Mouse (Mus musculus): Measurements from ENCODE around the gene Gga1. TPM values are rescaled to one million over a fixed set of nuclear protein-coding genes. Genes with fewer than 3 reads are reported as not detected.

Gene Gga1
- polyA plus RNA-seq, 1 experiment from 2014 or later = 14.8 TPM

GRCm38 (mm10) chr15:78899409-78899739, 22.4 kb downstream of the Gga1 start, which contains the start of gene Gm49510:
TSS of gene Gm49510 (plus strand) at chr15:78899667.
- H3K27me3 ChIP-seq (ENCODE audit: insufficient read depth, low read length) = no peaks in the 10 kb centered on the region
- 3% methylated on average over 20 of the region's 20 CpGs for WGBS (ENCODE audit: insufficient replicate concordance)
- peak within 1 kb of the TSS; percentile 82 for H3K9ac ChIP-seq (replicated peaks)
- H3K4me2 ChIP-seq (ENCODE audit: low read depth, low read length) = peak within 1 kb of the TSS; percentile 99
- peak within 1 kb of the TSS; percentile 83 for H3K4me3 ChIP-seq (ENCODE audit: low read depth, low read length)
- peaks cover 12% of the 10 kb centered on the region; the same call in 1 of the 2 replicates for H3K36me3 ChIP-seq (replicated peaks; ENCODE audit: insufficient read depth, low read length)
- H3K27ac ChIP-seq (ENCODE audit: low read depth) = peak within 1 kb of the TSS; percentile 84
- peaks cover 65% of the 10 kb centered on the region for H3K4me1 ChIP-seq (ENCODE audit: insufficient read depth)
- TF ChIP-seq EP300 (IDR thresholded peaks at IDR 0.05; ENCODE audit: low read depth) = no peak
- no peak for TF ChIP-seq CTCF (IDR thresholded peaks at IDR 0.05; ENCODE audit: low read depth)
- H3K9me3 ChIP-seq (ENCODE audit: low read length) = no peaks in the 10 kb centered on the region
- no peak for DNase-seq
- ATAC-seq = no peak

DNA sequence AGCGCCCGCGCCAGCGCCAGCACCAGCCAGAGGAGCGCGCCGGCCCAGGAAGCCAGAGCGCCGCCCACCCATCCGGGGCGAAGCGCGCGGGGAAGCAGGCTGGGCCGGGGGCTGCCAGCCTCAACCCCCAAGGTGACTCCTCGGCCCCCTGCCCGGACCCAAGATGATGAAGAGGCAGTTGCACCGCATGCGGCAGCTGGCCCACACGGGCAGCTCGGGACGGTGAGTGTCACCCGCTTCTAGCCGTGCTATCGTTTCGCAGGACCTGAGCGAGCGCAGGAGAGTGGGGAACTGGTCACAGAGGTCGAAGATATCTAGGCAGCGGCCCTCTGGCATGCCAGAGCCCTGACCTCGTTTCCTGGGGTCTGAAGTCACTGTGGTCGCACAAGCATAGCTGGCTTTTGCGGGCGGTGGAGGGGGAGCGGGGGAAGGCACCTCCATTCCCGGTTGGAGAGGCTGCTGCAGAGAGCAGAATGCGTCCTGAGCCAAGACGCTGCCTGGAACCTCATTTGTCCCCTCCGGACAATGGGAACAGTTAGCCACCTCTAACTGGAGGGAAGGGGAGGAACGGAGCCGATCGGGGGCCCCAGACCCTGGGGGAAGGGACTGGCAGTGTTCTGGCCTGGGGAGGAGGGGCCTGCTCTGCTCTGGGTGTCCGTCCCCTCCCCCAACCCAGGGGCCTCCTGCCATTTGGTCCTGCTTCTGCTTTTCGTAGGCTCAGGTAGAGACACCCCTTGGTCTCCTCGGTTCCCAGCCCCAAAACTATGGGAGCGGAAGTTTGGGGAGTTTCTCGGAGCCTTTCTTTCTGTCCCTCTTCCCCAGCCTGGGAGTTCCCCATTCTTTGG, 23.0 kb downstream of the Gga1 start, which contains the start of gene Sh3bp1:
Gene Sh3bp1, plus strand, starts transcription at position 29 of the 845 bp plus-strand sequence.
- no peaks in the 10 kb centered on the region for H3K9me3 ChIP-seq (ENCODE audit: low read length)
- DNase-seq = peak; percentile 81
- ATAC-seq = peak; percentile 58

GRCm38 (mm10) chr15:78900585-78901421, 23.8 kb downstream of the Gga1 start:
- TF ChIP-seq CTCF (IDR thresholded peaks at IDR 0.05; ENCODE audit: low read depth) (no peak), EP300 (IDR thresholded peaks at IDR 0.05; ENCODE audit: low read depth) (no peak)
- peaks cover 17% of the 10 kb centered on the region; the same call in 1 of the 2 replicates for H3K36me3 ChIP-seq (replicated peaks; ENCODE audit: insufficient read depth, low read length)
- H3K27ac ChIP-seq (ENCODE audit: low read depth) = peak overlapping the region; percentile 84
- peak overlapping the region; percentile 99 for H3K4me2 ChIP-seq (ENCODE audit: low read depth, low read length)
- ATAC-seq (no peak), DNase-seq (peak; percentile 41)
- H3K4me1 ChIP-seq (ENCODE audit: insufficient read depth) = peaks cover 50% of the 10 kb centered on the region
- 26% methylated on average over 18 of the region's 18 CpGs for WGBS (ENCODE audit: insufficient replicate concordance)
- no peaks in the 10 kb centered on the region for H3K9me3 ChIP-seq (ENCODE audit: low read length)
- H3K4me3 ChIP-seq (ENCODE audit: low read depth, low read length) = peak overlapping the region; percentile 83
- H3K27me3 ChIP-seq (ENCODE audit: insufficient read depth, low read length) = no peaks in the 10 kb centered on the region
- peak overlapping the region; percentile 82 for H3K9ac ChIP-seq (replicated peaks)

More for the DNA sequence above, 23.0 kb downstream of the Gga1 start, which contains the start of gene Sh3bp1:
- Histone ChIP-seq H3K4me1 (ENCODE audit: insufficient read depth) (peaks cover 59% of the 10 kb centered on the region), H3K4me2 (ENCODE audit: low read depth, low read length) (peak within 1 kb of the TSS; percentile 99), H3K4me3 (ENCODE audit: low read depth, low read length) (peak within 1 kb of the TSS; percentile 83), H3K36me3 (replicated peaks; ENCODE audit: insufficient read depth, low read length) (peaks cover 13% of the 10 kb centered on the region; the same call in 1 of the 2 replicates), H3K27ac (ENCODE audit: low read depth) (peak within 1 kb of the TSS; percentile 84), H3K9ac (replicated peaks) (peak within 1 kb of the TSS; percentile 82), H3K27me3 (ENCODE audit: insufficient read depth, low read length) (no peaks in the 10 kb centered on the region)
- TF ChIP-seq EP300 (IDR thresholded peaks at IDR 0.05; ENCODE audit: low read depth) (no peak), CTCF (IDR thresholded peaks at IDR 0.05; ENCODE audit: low read depth) (no peak)
- WGBS (ENCODE audit: insufficient replicate concordance) = under 1% methylated on average over 42 of the region's 47 CpGs

GRCm38 (mm10) chr15:78901422-78901789, 24.4 kb downstream of the Gga1 start:
- TF ChIP-seq CTCF (IDR thresholded peaks at IDR 0.05; ENCODE audit: low read depth) (no peak), EP300 (IDR thresholded peaks at IDR 0.05; ENCODE audit: low read depth) (no peak)
- no peak overlapping the region; the same call in 1 of the 2 replicates for H3K9ac ChIP-seq (replicated peaks)
- no peak for DNase-seq
- H3K9me3 ChIP-seq (ENCODE audit: low read length) = no peaks in the 10 kb centered on the region
- H3K4me3 ChIP-seq (ENCODE audit: low read depth, low read length) = peak overlapping the region; percentile 83; the same call in 1 of the 2 replicates
- peaks cover 22% of the 10 kb centered on the region for H3K36me3 ChIP-seq (replicated peaks; ENCODE audit: insufficient read depth, low read length)
- H3K27ac ChIP-seq (ENCODE audit: low read depth) = peak overlapping the region; percentile 84; the same call in 1 of the 2 replicates
- H3K4me2 ChIP-seq (ENCODE audit: low read depth, low read length) = peak overlapping the region; percentile 99
- ATAC-seq = no peak
- H3K27me3 ChIP-seq (ENCODE audit: insufficient read depth, low read length) = no peaks in the 10 kb centered on the region
- WGBS (ENCODE audit: insufficient replicate concordance) = 65% methylated on average over 8 of the region's 8 CpGs
- H3K4me1 ChIP-seq (ENCODE audit: insufficient read depth) = peaks cover 44% of the 10 kb centered on the region

- Histone ChIP-seq H3K4me3 (ENCODE audit: low read depth, low read length) (no peak overlapping the region), H3K27me3 (ENCODE audit: insufficient read depth, low read length) (no peaks in the 10 kb centered on the region), H3K4me1 (ENCODE audit: insufficient read depth) (peaks cover 26% of the 10 kb centered on the region), H3K9ac (replicated peaks) (peak overlapping the region; percentile 53; the same call in 1 of the 2 replicates), H3K4me2 (ENCODE audit: low read depth, low read length) (peak overlapping the region; percentile 15; the same call in 1 of the 2 replicates), H3K9me3 (ENCODE audit: low read length) (no peaks in the 10 kb centered on the region), H3K27ac (ENCODE audit: low read depth) (no peak overlapping the region), H3K36me3 (replicated peaks; ENCODE audit: insufficient read depth, low read length) (peaks cover 40% of the 10 kb centered on the region)
- no peak for TF ChIP-seq EP300 (IDR thresholded peaks at IDR 0.05; ENCODE audit: low read depth)
- TF ChIP-seq CTCF (IDR thresholded peaks at IDR 0.05; ENCODE audit: low read depth) = peak; percentile 97
- WGBS (ENCODE audit: insufficient replicate concordance) = 6% methylated on average over 2 of the region's 2 CpGs
- DNase-seq (peak; percentile 87), ATAC-seq (peak; percentile 52)
Measured at GRCm38 (mm10) chr15:78903243-78903642, 26.3 kb downstream of the Gga1 start.
